Mouse (Mus musculus): ENCODE measurements around the gene Gm20481. TPM values are rescaled to one million over a fixed set of nuclear protein-coding genes. Genes with fewer than 3 reads are reported as not detected.

The Gm20481 gene
- total and polyA plus RNA-seq, 2 experiments from 2014 or later = not detected

DNA sequence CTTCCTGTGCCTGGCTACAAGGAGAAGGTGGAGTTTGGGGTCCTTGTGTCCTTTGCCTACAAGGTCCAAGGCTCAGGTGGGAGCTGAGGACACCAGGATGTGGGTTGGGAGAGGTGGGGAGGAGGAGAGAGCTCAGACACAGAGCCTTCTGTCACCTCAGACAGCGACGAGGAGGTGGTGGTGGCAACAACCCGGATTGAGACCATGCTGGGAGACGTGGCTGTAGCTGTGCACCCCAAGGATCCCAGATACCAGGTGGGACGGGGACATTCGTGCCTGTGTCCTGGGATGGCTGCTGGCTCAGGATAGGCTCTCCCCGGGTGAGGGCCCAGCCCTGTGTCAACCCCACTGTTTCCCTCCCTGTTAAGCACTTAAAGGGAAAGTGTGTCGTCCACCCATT lies 41.7 kb downstream of the Gm20481 start:
- Histone ChIP-seq H3K4me3 (ENCODE audit: low read length) (no peak overlapping the region), H3K9me3 (ENCODE audit: low read length) (no peaks in the 10 kb centered on the region), H3K4me2 (ENCODE audit: low read depth, low read length) (no peak overlapping the region), H3K27me3 (ENCODE audit: insufficient read depth, low read length) (no peaks in the 10 kb centered on the region), H3K36me3 (ENCODE audit: insufficient read depth, low read length) (peaks cover 64% of the 10 kb centered on the region), H3K9ac (replicated peaks; ENCODE audit: low read length) (no peak overlapping the region), H3K27ac (no peak overlapping the region), H3K4me1 (ENCODE audit: insufficient read depth, low read length) (no peaks in the 10 kb centered on the region)
- TF ChIP-seq CTCF (IDR thresholded peaks at IDR 0.05; ENCODE audit: low read depth) = no peak
- no peak for DNase-seq (ENCODE audit: low spot score)
- ATAC-seq = no peak
- 95% methylated on average over 8 of the region's 8 CpGs for WGBS

DNA sequence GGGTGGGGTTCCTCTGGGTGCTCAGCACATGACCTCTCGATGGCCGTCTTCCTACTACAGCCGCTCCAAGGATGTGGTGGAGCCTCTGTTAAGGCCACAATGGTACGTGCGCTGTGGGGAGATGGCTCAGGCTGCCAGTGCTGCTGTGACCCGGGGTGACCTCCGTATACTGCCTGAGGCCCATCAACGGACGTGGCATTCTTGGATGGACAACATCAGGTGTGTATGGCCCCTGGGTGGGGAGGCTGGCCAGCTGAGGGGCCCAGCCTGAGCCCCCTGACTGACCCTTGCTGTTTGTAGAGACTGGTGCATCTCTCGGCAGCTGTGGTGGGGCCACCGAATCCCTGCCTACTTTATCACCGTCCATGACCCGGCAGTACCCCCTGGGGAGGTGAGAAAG lies 42.7 kb downstream of the Gm20481 start:
- Histone ChIP-seq H3K36me3 (ENCODE audit: insufficient read depth, low read length) (peaks cover 64% of the 10 kb centered on the region), H3K4me1 (ENCODE audit: insufficient read depth, low read length) (no peaks in the 10 kb centered on the region), H3K4me3 (ENCODE audit: low read length) (no peak overlapping the region), H3K27ac (no peak overlapping the region), H3K9me3 (ENCODE audit: low read length) (no peaks in the 10 kb centered on the region), H3K27me3 (ENCODE audit: insufficient read depth, low read length) (no peaks in the 10 kb centered on the region), H3K4me2 (ENCODE audit: low read depth, low read length) (no peak overlapping the region), H3K9ac (replicated peaks; ENCODE audit: low read length) (no peak overlapping the region)
- no peak for ATAC-seq
- TF ChIP-seq CTCF (IDR thresholded peaks at IDR 0.05; ENCODE audit: low read depth) = no peak
- 84% methylated on average over 13 of the region's 13 CpGs for WGBS
- no peak for DNase-seq (ENCODE audit: low spot score)

DNA sequence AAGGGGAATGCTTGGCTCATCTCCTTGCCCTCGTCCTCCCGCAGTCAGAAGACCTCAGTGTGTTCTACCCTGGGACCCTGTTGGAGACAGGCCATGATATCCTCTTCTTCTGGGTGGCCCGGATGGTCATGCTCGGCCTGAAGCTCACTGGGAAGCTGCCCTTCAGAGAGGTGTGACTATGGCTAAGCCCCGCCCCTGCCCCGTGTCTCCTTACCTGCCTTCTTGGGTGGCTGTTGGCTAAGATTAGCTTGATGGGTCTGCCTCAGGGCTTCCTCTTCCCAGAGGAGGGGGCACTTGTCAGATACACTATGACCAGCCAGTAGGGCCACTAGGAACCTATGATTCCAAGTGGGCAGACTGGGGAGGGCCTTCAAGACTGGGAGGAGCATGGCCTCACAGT lies 43.5 kb downstream of the Gm20481 start:
- Histone ChIP-seq H3K27ac (no peak overlapping the region), H3K9me3 (ENCODE audit: low read length) (no peaks in the 10 kb centered on the region), H3K27me3 (ENCODE audit: insufficient read depth, low read length) (no peaks in the 10 kb centered on the region), H3K9ac (replicated peaks; ENCODE audit: low read length) (no peak overlapping the region), H3K4me3 (ENCODE audit: low read length) (no peak overlapping the region), H3K4me1 (ENCODE audit: insufficient read depth, low read length) (no peaks in the 10 kb centered on the region), H3K4me2 (ENCODE audit: low read depth, low read length) (no peak overlapping the region), H3K36me3 (ENCODE audit: insufficient read depth, low read length) (peaks cover 62% of the 10 kb centered on the region)
- DNase-seq (ENCODE audit: low spot score) (no peak), ATAC-seq (no peak)
- WGBS = 83% methylated on average over 6 of the region's 6 CpGs
- TF ChIP-seq CTCF (IDR thresholded peaks at IDR 0.05; ENCODE audit: low read depth) = no peak

DNA sequence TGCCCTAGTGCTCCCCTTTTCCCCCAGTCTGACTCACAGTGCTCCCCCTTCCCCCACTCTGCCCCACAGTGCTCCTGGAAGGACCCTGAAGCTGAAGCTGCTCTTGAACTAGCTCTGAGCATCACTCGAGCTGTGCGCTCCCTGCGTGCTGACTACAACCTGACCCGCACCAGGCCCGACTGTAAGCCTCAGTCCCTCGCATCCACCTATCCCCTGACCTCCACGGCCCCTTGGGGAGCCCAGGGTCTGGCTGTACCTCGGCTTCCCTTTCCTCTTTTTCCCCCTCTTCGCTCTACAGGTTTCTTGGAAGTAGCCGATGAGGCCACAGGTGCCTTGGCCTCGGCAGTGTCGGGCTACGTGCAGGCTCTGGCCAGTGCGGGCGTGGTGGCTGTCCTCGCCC lies 45.6 kb downstream of the Gm20481 start:
- Histone ChIP-seq H3K4me3 (ENCODE audit: low read length) (no peak overlapping the region), H3K4me2 (ENCODE audit: low read depth, low read length) (no peak overlapping the region), H3K4me1 (ENCODE audit: insufficient read depth, low read length) (no peaks in the 10 kb centered on the region), H3K27ac (no peak overlapping the region), H3K36me3 (ENCODE audit: insufficient read depth, low read length) (peaks cover 53% of the 10 kb centered on the region), H3K9me3 (ENCODE audit: low read length) (no peaks in the 10 kb centered on the region), H3K27me3 (ENCODE audit: insufficient read depth, low read length) (no peaks in the 10 kb centered on the region), H3K9ac (replicated peaks; ENCODE audit: low read length) (no peak overlapping the region)
- DNase-seq (ENCODE audit: low spot score) (no peak), ATAC-seq (no peak)
- WGBS = 93% methylated on average over 16 of the region's 16 CpGs
- TF ChIP-seq CTCF (IDR thresholded peaks at IDR 0.05; ENCODE audit: low read depth) = no peak

DNA sequence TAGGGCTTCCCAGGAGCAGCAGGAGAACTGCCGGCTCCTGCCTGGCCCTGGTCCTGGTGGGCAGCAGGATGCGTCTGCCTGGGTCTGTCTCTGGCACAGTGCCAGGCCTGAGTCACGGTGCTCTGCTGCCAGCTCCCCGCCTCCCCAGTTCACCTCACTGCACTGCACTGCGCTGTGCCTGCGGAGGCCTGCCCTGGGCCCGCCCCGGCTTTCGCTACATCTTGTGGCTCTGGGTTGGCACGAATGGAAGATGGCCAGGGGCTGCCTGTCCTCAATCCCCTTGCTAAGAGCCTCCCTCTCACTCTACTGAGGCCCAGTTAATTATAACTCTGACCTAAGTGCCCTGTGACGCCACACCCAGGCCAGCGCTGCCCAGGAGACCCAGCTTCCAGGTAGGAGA lies 46.7 kb downstream of the Gm20481 start, which contains the start of gene Vwa7:
Gene Vwa7, plus strand, starts transcription at position 204 of the 400 bp plus-strand sequence.
- peaks cover 43% of the 10 kb centered on the region for H3K36me3 ChIP-seq (ENCODE audit: insufficient read depth, low read length)
- 37% methylated on average over 12 of the region's 12 CpGs for WGBS

DNA sequence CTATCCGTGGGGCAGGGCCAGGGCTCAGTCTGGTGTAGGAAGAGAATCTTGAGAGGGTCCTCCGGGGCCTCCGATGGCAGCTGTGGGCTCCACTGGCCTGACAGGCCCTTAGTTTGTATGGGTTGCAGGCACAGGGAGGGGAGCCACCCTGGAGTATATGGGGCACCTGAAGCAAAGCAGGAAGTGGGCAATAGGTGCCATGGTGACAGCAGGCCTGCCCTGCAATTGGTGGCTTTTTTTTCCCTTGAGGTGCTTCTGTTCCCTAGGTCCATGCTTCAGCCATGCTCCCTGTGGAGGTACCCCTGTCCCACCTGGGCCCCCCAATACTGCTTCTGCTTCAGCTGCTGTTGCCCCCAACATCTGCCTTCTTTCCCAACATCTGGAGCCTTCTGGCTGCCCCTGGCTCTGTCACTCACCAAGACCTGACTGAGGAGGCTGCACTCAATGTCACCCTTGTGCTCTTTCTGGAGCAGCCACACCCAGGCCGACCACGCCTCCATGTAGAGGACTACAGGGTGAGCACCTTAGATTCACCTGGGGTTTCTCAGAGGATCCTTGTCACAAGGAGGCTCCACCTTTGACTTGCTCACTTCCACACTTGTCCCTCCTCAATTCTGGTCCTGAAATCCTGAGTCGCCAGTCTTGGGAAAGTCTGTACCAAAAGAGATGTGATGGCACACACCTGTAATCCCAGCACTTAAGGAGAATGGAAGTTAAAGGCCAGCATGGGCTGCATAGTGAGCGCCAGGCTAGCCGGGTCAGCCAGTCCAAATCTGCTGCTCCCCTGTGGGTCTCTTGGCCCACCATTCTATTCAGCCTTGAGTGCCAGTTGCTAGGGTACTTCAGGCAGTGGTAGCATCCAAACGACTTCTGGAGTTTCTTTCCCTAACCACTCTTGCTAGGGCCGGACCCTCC lies 47.3 kb downstream of the Gm20481 start:
- H3K4me1 ChIP-seq (ENCODE audit: insufficient read depth, low read length) = peaks cover 6% of the 10 kb centered on the region
- no peak for TF ChIP-seq CTCF (IDR thresholded peaks at IDR 0.05; ENCODE audit: low read depth)
- H3K4me2 ChIP-seq (ENCODE audit: low read depth, low read length) = no peak overlapping the region
- no peaks in the 10 kb centered on the region for H3K27me3 ChIP-seq (ENCODE audit: insufficient read depth, low read length)
- no peak overlapping the region for H3K9ac ChIP-seq (replicated peaks; ENCODE audit: low read length)
- H3K36me3 ChIP-seq (ENCODE audit: insufficient read depth, low read length) = peaks cover 36% of the 10 kb centered on the region
- no peak for DNase-seq (ENCODE audit: low spot score)
- H3K9me3 ChIP-seq (ENCODE audit: low read length) = no peaks in the 10 kb centered on the region
- WGBS = 70% methylated on average over 10 of the region's 10 CpGs
- no peak overlapping the region for H3K27ac ChIP-seq
- no peak for ATAC-seq
- H3K4me3 ChIP-seq (ENCODE audit: low read length) = no peak overlapping the region

More for the DNA sequence above, 46.7 kb downstream of the Gm20481 start, which contains the start of gene Vwa7:
- Histone ChIP-seq H3K27ac (no peak within 1 kb of the TSS), H3K4me3 (ENCODE audit: low read length) (no peak within 1 kb of the TSS), H3K4me1 (ENCODE audit: insufficient read depth, low read length) (peaks cover 1% of the 10 kb centered on the region), H3K9ac (replicated peaks; ENCODE audit: low read length) (no peak within 1 kb of the TSS), H3K4me2 (ENCODE audit: low read depth, low read length) (no peak within 1 kb of the TSS), H3K27me3 (ENCODE audit: insufficient read depth, low read length) (no peaks in the 10 kb centered on the region), H3K9me3 (ENCODE audit: low read length) (no peaks in the 10 kb centered on the region)
- TF ChIP-seq CTCF (IDR thresholded peaks at IDR 0.05; ENCODE audit: low read depth) = no peak
- peak; percentile 78 for DNase-seq (ENCODE audit: low spot score)
- peak; percentile 59 for ATAC-seq

DNA sequence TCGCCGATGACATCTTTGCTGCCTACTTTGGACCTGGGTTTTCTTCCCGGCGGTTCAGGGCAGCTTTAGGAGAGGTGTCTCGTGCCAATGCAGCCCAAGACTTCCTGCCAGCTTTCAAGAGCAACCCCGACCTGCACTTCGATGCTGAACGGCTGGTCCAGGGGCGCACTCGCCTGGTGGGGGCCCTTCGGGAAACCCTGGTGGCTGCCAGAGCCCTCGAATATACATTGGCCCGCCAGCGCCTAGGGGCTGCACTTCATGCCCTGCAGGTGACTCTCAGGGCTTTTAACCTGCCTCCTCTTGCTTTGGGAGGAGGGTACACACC lies 48.0 kb downstream of the Gm20481 start:
- no peak overlapping the region for H3K27ac ChIP-seq
- H3K27me3 ChIP-seq (ENCODE audit: insufficient read depth, low read length) = no peaks in the 10 kb centered on the region
- peaks cover 6% of the 10 kb centered on the region for H3K4me1 ChIP-seq (ENCODE audit: insufficient read depth, low read length)
- no peak overlapping the region for H3K4me2 ChIP-seq (ENCODE audit: low read depth, low read length)
- H3K9ac ChIP-seq (replicated peaks; ENCODE audit: low read length) = no peak overlapping the region
- WGBS = 76% methylated on average over 14 of the region's 14 CpGs
- H3K36me3 ChIP-seq (ENCODE audit: insufficient read depth, low read length) = peaks cover 30% of the 10 kb centered on the region
- H3K9me3 ChIP-seq (ENCODE audit: low read length) = no peaks in the 10 kb centered on the region
- no peak for ATAC-seq
- no peak for TF ChIP-seq CTCF (IDR thresholded peaks at IDR 0.05; ENCODE audit: low read depth)
- no peak for DNase-seq (ENCODE audit: low spot score)
- no peak overlapping the region for H3K4me3 ChIP-seq (ENCODE audit: low read length)

Measured in hindbrain, postnatal 0 days (tissue).